Mouse (Mus musculus): Measurements from ENCODE around the gene Gm38392. TPM values are rescaled to one million over a fixed set of nuclear protein-coding genes. Genes with fewer than 3 reads are reported as not detected.
"Not testable (repeated sequence)": the region's sequence is repeated elsewhere in the genome, so short reads cannot be mapped to it uniquely, and the experiment has no call there.

Gm38392 gene
- total RNA-seq, 2 experiments from 2014 or later = 0.24 TPM; not detected in 1

DNA sequence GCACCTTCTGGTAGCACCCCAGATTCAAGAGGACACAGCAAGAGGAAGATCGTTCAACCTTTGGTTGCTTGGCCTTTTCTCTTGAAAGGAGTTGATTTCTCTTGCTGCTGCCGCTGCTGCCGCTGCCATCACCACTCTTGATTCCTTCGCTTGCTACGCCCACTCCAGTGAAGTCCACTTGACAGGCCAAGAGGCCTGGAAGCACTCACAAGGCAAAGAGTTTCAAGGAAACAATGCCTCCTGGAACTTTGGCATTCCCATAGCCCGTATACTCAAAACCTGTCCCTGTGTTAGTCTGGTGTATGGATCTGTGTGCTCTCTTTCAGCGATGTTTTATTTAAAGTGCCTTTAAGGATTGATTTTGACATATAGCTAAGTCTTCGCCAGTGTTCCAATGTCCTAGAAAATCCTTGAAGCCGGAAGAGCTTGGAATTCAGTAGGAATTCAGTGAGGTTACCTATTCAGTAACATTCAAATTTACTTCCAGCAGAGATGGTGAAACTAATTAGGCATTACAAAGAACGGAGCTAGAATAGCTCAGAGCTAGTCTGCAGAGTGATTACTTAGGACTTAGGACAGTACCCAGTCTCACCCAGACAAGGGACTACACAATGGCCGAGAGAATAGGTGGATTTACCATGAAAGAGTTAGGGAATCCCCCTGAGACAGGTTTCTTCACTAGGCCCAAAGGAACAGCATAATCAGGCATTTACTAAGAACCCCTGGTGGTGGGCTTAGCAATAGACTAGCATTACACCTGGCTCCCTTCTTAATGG, 5.7 kb downstream of the Gm38392 start:
- DNase-seq; intact Hi-C loops (cut with DNase I): not testable (repeated sequence)

DNA sequence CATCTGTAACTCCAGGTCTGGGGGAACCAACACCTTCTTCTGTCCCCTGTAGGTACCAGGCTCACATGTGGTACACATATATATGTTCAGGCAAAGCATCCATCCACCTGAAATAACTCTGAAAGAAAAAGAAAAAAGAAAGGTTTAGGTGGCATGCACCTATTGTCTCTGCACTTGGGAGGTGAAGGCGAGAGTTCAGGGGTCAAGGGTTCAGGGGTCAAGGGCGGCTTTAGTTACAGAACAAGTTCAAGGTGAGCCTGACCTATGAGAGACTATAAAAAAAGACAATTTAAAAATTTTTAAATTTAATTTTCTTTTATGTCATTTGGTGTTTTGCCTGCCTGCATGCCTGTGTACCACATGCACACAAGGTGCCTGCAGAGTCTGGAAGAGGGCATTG, 7.0 kb downstream of the Gm38392 start:
- intact Hi-C loops (cut with DNase I) = no loop called here
- DNase-seq = no peak

DNA sequence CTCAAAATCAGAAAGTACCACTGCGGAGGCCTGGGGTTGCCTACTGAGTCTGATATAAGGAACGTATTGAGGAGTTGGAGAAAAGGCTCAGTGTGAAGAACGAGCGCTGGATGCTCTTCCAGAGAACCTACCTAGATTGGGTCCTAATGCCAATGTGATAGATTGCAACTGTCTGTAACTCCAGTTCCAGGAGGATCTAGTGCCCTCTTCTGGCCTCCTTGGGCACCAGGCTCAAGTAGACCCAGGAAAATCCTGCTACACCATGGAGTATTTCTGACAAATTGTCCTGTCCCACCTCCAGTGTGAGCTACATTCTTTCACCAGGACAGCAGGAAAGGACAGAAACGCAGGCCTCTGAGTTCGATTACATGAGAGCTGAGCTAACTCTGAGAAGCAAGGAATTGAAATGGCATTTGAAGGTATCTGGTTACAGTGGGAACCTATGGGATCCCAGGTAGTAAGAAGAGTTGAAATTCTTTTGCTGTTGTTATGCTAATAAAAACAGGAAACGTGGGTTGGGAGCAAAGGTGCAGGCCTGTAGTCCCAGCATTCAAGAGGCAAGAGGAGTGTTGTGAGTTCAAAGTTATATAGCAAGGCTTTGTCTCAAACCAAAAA, 10.4 kb downstream of the Gm38392 start:
- DNase-seq = peak in 1 of 2 experiments; percentile 16

DNA sequence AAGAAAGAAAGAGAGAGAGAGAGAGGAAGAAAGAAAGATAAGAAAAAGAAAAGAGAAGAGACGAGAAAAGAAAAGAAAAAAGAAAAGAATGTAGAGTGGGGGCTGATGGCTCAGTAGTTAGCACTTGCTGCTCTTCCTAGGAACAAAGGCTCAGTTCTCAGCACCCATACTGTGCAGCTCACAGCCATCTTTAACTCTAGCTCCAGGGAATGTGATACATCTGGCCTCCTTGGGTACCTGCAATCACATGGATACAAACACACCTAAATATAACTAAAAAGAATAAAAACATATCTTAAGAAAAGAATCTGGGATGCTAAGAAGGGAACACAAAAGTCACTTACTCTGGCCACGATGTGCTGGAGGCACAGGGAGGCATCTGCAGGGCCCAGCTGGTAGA, 10.9 kb downstream of the Gm38392 start:
- intact Hi-C loops (cut with DNase I) = no loop called here
- no peak for DNase-seq

More for the DNA sequence above, 10.4 kb downstream of the Gm38392 start:
- intact Hi-C loops (cut with DNase I) = no loop called here

DNA sequence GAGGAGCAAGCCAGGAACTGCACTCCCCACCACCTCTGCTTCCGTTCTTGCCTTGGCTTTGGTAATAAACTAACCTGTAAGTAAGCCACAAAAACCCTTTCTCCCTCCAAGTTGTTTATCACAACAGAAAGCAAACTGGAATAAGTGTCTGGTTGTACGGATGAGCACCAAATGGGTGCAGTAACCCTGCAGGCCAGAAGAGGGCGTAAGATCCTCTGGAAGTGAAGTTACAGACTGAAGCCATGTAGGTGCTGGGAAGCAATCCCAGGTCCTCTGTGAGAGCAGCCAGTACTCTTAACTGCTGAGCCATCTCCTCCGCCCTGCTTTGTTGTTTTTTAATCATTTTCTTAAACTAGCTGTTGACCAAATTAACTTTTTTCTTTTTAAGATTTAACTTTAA, 13.0 kb downstream of the Gm38392 start:
- DNase-seq = no peak
- intact Hi-C loops (cut with DNase I) = no loop called here

DNA sequence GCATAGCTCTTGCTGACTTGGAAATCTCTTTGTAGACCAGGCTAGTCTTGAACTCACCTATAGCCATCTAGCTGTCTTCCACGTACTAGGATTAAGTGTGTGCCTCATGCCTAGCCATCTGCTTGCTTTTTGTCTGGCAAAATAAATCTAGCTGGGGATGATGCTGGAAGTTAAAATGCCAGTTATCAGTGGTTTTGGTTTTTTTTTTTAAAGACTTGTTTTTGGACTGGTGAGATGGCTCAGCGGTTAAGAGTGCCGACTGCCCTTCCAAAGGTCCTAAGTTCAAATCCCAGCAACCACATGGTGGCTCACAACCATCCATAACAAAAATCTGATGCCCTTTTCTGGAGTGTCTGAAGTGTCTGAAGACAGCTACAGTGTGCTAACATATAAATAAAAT, 15.2 kb downstream of the Gm38392 start:
- intact Hi-C loops (cut with DNase I) = no loop called here
- no peak for DNase-seq

DNA sequence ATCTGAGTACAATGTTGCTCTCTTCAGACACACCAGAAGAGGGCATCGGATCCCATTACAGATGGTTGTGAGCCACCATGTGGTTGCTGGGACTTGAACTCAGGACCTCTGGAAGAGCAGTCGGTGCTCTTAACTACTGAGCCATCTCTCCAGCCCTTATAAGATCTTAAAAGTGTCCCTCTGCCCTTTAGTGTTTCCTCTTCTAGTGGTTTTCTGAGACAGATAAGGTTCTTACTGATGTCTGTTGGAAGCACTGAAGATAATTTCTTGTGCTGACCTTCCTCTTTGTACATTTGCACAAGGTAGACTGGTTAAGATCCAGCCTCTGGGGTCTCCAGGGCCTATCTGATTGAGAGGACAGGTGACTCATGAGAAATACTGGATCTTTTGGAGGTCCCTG, 15.7 kb downstream of the Gm38392 start:
- DNase-seq; intact Hi-C loops (cut with DNase I): not testable (repeated sequence)

DNA sequence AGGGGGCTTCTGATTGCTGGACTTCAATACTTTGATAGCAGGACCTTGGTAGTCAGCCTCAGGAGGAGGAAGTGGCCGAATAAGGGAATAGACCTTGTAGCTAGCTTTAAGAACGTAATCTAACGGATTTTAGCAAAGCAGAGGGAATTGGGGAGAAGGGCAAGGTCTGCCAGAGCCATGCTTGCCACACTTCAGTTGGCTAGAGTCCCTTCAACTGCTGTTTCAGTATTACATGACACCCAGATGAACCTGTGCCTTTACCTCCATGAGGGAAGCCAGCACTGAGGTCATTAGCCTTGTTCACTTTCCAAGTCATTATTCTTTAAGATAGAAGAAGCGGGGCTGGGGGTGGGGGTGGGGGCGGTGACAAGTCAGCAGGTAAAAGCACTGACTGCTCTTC, 18.0 kb downstream of the Gm38392 start:
- DNase-seq = no peak
- intact Hi-C loops (cut with DNase I) = no loop called here

DNA sequence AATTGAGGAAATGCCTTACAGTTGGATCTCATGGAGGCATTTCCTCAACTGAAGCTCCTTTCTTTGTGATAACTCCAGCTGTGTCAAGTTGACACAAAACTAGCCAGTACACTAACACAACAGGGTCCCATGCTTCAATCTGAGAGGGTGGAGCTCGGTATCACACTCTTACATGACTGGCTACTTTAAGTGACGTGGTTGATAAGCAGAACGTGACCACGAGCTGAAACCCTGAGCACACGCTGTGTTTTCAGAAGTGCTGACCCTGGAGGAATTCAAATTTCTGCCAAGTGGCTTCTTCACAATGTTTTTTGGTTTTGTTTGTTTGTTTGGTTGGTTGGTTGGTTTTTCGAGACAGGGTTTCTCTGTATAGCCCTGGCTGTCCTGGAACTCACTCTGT, 19.0 kb downstream of the Gm38392 start:
- intact Hi-C loops (cut with DNase I); DNase-seq: not testable (repeated sequence)

DNA sequence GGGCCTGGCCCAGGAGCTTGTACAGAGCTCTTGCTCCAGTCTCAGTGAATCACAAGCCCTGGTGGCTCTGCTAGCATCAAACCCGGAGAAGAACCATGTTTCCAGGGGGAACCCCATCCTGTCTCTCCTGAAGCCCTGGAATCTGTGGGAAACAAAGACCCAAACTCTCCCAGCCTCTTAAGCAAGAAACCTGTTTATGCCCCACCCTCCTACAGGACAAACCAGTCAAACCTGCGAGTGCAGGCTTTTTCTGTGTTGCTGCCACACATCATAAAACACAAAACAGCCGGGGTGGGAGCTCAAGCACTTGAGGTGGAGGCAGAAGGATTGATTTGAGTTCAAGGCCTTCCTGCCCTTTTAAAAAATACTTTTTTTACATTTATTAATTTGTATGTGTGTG, 24.7 kb downstream of the Gm38392 start:
- no peak for DNase-seq
- intact Hi-C loops (cut with DNase I) = no loop called here

DNA sequence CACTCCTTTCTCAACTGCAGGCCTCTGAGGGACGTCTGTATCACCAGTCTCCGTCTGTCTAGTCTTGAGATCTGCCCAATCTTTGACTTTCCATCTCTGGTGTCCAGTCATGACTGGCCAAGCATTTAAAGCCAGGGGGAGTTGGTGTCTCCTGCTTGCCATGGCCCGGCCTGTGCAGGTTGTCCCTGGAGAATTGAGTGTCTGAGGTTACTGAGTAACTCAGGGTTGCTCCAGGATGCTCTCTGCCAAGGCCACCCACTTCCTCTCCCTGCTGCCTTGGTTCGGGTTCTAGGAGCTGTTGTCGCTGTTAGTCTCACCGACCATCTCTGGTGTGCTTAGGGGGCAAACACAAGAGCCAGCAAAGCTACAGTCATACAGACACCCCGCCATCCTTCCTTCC, 30.6 kb downstream of the Gm38392 start:
- no peak for DNase-seq
- intact Hi-C loops (cut with DNase I) = no loop called here

DNA sequence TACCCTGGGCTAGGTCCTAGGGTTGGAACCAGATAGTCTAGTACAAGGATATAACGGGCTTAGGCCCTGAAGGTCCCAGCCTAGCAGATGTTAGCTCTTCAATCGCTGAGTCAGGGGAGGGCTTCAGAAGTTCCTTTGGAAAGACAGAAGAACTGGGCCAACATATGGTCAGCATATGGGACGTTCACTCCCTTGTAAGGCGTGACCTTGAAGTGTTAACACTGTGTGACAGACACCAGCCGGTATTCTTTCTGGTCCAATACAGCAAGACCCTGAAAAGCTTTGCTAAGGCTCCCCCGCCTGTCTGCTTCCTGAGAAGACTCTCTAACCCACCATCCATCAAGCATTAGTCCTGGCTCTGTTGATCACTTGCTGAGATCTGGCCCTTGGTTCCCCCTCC, 31.1 kb downstream of the Gm38392 start:
- DNase-seq = no peak
- intact Hi-C loops (cut with DNase I) = no loop called here

DNA sequence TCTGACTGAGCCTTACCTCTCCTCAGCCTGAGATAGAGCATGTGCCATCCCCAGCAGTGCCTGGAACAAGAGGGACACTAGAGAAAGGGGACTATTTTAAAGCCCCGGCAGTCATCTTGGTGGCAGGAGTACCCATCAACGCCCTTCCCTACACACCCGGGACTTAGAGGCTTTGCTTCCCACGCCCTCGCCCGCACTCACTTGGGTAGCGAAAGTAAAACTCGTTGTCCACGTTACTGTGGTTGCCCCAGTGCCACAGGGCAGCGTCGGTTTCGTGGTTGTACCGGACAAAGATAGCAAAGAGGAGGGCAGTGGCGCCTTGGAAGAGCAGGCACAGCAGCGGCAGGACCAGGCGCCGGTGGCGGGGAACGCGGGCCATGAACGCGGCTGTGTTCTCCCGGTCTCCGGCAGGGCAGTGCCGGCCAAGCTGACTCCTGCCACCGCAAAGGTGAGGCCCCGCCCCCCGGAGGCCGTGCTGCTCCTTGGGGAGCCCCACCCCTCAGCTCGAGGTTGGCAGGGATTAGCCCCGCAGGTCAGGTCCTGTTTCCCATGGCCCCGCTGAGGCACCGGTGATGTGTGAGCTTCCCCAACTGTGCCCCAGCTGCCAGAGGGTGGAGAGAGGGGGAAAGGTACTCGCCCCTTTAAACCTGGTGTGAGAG, 32.6 kb downstream of the Gm38392 start, which contains the start of gene Rhbg:
Gene Rhbg, minus strand, starts transcription at position 442 of the 659 bp plus-strand sequence.
- intact Hi-C loops (cut with DNase I) = no loop called here
- DNase-seq = peak; percentile 15 to 33

DNA sequence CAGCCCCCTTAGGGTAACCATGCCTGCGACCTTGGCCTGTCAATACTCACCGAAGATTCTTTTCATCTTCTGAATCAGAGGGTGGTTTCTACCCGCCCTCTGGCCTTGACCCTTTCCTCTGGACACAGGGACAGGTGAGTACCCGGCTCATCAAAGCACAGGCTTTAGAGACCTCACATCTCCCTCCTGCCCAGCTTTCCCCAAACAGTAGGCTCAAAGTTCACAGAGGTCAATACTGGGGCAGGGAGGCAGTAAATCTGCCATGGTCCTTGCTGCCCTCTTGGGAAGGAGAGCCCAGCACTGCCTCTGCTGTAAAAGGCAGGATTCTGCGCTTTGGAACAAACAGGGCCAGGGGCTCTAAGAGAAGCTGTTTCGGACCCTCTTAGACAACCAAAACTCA, 34.3 kb downstream of the Gm38392 start:
- intact Hi-C loops (cut with DNase I) = no loop called here
- no peak for DNase-seq

DNA sequence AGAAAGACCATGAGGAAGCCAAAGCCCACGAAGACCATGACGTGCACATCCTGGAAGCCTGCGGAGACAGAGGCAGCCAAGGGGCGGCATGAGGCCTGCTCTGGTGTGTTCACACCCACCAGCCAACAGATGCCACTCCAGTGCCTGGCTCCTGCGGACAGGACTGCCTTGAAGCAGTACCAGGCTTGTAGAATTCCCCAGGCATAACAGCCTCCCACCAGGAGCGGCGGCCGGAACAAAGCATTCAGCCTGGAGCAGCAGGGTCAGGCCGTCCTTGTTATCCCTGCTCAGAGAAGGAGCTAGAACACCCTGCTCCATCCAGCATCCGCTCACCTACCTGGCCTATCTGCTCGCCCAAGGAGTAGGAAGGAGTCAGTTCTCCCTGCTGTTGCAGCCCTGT, 38.6 kb downstream of the Gm38392 start:
- no peak for DNase-seq
- intact Hi-C loops (cut with DNase I) = no loop called here

DNA sequence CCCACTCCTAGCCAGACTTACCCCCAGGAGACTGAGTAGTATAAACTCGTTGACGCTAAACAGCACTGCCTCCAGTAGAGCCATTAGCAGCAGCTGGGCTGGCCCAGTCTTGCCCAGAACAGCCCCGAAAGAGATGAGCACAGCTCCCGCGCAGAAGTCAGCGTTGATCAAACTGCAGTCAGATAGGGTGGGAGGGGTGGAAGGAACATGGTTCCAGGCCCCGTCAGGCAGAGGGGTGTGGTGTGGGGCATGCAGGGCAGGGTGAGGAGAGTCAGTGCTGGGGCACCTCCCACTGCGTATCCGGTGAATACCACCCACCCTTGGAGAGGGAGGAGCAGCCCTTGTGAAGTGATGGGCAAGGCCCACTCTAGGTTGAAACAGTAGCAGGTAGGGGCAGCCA, 39.3 kb downstream of the Gm38392 start:
- DNase-seq = no peak
- intact Hi-C loops (cut with DNase I) = no loop called here

DNA sequence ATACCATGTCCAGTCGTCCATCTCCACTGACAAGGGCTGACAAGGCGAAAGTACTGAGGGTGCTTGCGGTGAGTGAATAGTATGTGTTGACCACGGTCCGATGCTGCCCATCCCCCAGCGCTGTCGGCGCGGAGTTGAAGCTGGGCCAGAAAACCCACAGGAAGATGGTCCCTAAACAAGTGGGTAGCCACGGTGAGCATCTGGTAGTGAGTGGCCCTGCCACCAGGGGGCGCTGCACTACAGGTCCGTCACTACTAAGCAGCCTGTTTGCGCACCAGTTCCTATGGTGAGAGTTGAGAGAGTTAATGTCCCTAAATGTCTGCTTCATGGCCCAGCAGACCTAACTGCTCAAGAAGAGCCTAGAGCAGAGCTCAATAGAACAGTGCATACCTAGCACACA, 41.2 kb downstream of the Gm38392 start:
- intact Hi-C loops (cut with DNase I) = no loop called here

DNA sequence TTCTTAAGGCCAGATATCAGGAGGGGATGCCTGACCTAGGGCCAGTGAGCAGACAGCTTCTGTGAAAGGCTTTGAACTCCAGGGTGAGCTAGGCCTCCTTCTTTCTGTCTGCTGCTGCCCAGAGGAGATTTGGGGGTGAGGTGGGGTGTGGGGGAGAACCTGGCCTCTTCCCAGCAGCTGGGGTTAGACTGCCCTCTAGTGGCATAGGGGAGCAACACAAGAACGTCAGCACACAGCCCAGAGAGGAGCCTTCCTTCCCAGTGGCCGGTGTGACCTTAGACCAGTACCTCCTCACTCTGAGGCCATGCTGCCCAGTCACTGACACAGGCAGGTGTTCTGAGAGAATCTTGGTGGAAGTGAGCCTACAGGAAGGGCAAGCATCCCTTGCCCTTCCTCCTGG, 42.9 kb downstream of the Gm38392 start:
- intact Hi-C loops (cut with DNase I) = no loop called here
- peak; percentile 38 to 59 for DNase-seq

More for the DNA sequence above, 41.2 kb downstream of the Gm38392 start:
- peak; percentile 75 to 80 for DNase-seq

DNA sequence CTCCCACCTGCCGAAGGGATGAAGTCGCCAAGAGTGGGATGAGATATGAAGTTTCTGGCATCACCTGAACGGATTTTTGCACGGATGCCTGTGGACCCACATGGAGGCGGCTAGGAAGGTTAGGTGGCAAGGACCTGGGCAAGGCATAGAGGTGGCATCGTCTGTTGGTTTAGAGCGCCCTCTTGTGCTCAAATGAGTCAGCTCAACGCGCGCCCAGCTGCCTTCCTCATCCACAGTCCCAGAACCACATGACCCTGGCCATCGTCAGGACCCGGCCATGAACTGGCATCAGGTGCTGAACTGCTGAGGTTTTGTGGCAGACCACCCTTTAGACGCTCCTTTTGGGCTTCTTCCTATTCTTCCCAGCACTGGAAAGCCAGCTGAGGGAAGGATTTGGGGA, 44.5 kb downstream of the Gm38392 start:
- peak; percentile 75 to 85 for DNase-seq
- intact Hi-C loops (cut with DNase I) = loop anchor here (1.0 kb wide), 1 partner anchor 50 kb away; no protein-coding TSS in a partner anchor

DNA sequence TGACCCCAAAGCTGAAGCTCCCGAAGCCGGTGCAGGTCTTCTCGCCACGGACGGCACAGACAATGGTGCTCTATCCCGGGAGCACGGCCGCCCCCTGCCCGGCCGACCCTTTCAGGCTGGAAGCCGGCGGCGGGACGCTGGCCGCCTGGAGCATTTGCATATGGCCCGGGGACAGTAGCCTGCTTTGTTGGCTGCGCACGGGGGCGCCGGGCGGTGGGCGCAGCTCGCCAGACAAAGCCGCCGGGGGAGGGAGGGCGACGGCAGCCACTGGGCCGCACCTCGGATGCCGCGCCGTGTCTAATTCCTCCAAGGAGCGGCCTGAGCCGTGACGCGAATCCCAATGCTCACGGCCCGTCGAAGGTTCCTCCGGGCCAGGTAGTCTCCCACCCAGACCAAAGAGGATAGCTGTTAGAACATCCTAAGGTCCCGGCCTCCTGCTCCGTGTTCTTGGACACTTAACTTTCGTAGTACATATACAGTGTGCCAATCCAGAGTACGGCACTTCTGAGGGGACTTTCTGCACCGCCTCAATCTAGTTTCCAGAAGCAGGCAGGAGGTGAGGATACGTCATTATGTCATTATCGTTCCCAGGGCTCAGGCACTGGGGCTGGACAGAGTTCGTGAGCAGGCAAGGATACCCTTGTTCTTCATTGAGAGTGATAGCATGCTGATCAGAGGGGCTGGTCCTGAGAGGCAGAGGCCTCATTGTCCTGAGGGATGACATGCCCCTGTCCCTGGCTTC, 45.8 kb downstream of the Gm38392 start:
- intact Hi-C loops (cut with DNase I) = no loop called here
- no peak for DNase-seq

DNA sequence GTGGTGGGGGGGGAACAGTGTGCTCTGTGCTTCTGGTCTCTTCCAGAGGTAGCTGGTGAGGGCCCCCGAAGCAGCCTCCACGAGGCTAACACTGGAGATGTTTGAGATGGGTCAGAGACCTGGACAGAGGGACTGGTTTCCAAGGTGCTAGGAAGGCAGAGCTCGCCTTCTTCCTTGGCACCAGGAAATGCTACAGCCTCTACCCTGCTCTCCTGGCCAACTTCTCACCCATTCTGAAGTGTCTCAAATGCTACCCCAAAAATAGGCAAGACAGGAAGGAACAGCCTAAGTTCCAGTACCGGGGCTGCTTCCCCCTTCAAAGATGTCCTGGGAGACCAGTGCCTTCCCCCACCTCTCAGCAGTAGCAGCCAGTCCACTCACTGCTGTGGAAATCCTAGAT, 47.6 kb downstream of the Gm38392 start:
- intact Hi-C loops (cut with DNase I) = no loop called here
- no peak for DNase-seq
